Mouse (Mus musculus) kidney, adult 11 months (tissue): ENCODE data around the gene Blcap.
"Not testable (repeated sequence)": the region's sequence is repeated elsewhere in the genome, so short reads cannot be mapped to it uniquely, and the experiment has no call there.

Experiments
- DNase-seq: peaks from one replicate; pipeline ENCODE4 v3.0.0; 2022

The Blcap gene

DNA sequence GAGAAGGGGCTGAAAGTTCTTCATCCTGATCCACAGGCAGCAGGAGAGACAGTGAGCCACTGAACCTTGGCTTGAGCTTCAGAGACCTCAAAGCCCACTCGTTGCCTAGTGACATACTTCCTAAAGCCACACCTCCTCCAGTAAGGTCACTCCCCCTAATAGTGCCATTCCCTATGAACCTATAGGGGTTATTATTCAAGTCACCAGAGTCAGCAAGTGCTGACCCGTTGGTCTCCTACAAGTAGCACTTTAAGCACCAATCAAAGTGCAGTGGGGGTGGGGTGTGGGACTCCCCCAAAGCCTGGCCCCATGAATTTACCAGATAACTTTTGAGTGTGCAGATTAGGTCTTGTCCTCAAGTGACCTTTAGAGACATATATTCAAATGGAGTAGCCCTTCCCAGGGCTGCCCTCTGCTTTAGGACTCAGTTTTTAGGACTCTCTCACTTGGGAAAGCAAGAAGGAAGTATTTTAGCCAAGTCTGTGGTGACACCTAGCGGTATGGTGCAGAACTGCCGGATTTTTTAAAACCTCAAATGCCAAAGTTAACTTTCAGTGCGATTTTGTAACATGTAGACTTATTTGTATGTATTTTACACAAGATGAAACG lies at the start of gene Blcap:
Gene Blcap, minus strand, starts transcription at position 51 of the 609 bp plus-strand sequence.
- DNase-seq, result no peak

DNA sequence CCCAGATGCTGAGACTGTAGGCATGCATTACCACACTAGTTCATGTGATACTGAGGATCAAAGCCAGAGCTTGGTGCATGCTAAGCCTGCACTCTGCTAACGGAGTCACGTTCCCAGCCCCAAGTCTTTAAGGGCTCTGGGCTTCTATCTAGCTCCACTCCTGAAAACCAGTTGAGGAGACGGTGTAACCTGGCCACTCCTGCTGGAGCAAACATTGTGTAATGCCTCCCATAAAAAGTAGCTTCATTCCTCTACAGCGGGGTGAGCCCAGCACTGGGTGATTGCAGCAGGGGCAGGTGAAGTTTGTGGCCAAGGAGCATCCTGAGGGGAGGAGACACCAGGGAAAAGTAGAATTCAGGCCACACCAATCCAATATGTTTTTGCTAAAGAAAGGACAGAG lies 47.3 kb upstream of the Blcap start:
- no peak for DNase-seq

DNA sequence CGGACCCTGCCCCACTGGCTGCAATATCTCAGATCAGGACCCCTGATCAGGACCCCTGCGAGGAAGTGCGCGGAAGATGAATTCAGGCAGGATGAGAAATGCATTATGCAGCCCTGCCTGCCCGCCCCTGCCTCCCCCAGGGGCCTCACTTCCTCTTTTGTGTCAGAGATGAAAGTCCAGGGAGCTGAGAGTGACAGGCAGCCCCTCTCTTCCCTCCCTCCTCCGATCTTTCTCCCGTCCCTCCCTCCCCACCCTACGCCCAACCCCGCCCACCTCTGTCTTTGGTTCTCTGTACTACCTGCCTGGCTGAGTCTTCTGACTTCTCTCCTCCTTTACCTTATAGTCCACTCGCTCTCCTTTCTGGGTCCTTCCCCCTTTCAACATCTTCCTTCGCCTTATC lies 42.9 kb upstream of the Blcap start:
- DNase-seq, result no peak

DNA sequence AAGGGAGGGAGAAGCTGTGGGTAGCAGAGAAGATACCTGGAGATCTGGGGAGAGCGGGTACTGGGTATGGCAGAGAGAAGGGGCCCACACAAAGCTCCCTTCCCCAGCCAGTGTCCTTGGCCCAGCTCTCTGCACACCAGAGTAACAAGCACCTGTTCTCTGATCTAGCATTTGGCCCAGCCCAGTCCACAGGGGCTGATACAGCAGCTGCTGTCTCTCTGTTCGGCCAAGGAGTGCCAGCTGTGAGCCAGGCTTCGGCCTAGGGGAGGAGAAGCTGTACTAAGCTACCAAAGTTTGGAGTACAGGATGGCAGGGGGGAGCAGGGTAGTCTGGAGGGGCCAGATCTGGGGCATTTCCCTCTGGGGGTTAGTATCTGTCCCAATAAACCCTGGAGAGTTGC lies 40.7 kb upstream of the Blcap start:
- DNase-seq, result no peak

DNA sequence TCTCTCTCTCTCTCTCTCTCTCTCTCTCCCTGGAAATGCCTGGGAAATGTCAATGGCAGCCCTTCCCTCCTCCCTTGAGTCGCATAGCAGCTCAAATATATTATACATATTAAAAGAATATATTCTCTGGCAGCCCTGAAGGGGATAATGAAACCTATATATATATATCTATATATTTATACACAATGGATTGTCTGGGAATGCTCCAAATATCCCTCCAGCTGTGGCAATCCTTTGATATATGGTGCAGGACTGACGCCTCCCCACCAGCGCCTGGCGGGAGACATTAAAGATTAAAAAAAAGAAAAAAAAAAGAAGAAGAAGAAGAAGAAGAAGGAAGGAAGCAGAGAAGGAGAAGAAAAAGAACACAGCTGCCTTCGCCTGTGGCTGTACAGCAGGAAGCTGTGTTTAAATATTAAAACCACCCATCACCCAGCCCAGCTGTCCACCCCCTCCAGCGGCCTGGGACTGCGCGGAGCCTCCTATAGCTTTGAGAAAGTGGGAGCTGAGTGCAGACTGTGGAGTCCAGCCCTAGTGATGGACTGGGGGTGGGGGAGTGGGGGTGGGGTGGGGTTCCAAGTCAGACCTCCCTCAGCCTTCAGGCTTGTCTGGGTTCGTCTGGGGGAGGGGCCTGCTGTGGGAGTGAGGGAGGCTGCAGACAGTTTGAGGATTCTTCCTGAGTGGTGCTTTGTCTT lies 36.6 kb upstream of the Blcap start:
- no peak for DNase-seq

DNA sequence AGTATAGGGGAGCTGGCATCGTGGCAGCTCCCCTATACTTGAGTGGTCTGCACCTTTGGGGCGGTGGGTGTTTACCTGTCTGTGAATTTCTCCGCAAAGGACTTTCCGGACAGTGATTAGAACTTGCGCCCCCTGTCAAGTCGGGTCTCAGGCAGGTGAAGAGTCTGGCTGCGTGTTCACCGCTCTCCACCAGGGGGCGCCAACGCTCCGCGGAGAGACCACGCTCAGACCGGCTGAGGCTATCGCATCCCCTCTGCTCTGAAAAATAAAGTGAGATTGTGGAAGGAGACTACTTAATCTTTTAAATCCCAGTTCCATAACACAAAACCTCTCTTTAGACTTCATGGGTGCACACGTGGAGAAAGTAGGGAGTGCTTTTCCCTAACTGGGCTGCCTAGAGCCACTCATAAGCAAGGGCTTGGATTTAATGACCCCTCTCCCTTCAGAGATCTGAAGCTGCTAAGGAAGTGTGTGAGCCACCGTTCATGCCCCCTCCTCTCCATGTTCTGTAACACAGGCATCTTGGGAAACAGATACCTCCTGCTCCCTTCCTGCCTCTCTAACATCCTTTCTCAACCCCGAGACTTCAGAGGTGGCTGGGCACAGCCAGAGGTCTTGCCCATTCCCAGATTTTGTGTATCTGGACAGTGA lies 34.1 kb upstream of the Blcap start:
- peak; percentile 38 for DNase-seq

DNA sequence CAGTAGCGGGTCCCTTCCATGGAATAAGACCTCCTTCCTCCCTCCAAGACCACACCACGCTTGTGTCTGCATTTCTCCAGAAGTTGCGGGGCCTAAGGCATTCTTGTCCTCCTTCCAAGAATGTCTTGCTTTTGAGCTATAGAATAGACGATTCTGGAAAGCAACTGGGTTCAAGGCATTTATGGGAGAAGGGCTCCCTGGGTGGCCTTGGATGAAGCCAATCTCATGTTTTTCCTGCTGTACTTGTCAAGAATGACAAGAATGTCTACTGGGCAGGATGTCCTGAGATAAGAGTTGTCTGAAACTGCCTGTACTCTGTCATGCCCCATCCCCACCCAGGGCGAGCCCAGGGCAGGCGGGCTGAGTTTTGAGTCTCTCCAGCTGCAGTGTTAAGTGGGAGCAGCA lies 30.4 kb upstream of the Blcap start:
- peak; percentile 13 for DNase-seq

DNA sequence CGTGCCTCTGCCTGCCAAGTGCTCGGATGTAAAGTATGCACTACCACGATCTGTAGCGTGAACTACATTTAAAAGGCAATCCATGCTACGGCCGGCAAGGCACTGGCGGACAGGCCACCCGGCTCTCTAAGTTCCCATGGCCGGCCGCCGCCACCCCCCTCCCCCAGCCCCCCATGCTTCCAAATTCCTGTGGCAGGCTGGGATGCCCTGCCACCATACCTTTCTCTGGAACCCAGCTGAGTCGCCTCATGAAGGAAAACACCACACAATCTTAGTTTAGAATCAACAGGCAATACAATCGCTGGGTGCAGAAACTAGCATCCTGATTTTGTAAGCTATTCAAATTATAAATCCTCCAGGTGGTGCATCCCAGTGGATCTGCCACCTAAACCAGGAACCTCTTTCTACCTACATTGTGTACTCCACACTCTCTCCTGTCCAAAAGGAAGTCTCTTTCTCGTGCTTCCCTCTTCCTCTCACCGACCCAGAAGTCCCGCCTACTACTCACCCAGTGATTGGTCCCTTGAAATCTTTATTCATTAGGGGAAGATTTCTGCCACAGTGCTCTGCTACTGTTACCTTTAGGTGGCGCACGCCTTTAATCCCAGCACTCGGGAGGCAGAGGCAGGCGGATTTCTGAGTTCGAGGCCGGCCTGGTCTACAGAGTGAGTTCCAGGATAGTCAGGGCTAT lies 25.9 kb upstream of the Blcap start:
- no peak for DNase-seq

DNA sequence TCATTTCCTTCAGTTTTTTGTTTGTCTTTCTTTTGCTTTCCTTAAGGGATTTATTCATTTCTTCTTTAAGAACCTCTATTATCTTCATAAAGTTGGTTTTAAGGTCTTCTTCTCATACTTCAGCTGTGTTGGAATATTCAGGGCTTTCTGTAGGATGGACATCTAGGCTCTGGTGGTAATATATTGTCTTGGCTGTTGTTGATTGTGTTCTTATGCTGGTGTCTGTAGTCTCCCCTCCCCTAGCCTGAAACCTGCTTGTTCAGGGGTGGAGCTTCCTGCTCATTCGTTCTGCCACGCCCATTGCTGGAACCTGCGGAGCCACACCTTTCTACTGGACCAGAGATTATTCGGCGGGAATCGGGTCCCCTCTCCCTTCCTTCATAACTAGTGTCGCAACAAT lies 14.3 kb upstream of the Blcap start:
- not testable (repeated sequence) for DNase-seq

DNA sequence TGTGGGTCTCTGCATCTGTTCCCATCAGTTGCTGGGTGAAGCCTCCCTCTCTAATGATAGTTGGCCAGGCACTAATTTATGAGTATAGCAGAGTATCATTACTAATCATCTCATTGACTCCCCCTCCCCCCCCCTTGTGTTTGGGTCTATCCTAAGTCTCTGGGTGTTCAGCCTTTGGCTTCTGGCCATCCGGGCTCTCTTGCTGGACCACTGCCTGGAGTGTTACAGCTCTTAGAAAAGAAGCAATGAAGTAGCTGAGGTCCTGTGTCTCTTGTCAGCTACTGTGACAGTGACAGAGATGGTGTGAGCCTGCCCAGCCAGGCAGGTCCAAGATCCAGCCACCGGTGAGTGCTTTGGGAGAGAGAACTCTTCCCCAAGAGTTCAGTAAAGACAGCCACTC lies 1.7 kb upstream of the Blcap start:
- no peak for DNase-seq

DNA sequence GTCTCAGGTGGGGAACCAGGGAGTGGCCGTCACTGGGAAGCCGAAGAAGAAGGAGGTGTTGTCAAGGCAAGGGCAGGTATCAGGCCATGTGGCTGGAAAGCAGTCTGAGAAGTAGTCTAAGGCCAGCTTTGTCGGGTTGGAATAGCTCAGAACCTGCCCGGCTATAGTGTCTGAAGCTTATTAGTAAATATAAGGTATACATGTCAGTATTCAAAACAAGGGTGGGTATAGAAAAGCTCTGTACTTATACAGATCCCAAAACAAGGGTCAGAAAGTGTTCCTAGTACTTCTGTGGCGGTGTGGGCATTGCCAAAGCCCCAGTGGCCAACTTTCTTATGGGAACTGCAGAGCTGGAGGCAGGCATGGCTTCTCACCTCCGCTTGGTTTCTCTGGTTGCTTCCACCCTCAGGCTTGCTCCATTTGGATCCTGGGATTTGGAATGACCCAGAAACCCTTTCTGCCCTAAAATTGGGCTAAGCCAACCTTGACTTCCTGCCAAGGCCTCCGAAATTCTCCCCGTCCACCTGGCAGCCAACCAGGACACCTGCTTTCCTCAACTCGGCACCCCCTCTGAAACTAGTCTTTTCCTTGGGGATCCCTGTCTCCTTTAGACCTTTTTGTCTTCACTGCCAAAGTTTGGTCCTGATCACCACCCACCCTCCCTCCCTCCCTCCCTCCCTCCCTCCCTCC lies 1.1 kb downstream of the Blcap start:
- no peak for DNase-seq

DNA sequence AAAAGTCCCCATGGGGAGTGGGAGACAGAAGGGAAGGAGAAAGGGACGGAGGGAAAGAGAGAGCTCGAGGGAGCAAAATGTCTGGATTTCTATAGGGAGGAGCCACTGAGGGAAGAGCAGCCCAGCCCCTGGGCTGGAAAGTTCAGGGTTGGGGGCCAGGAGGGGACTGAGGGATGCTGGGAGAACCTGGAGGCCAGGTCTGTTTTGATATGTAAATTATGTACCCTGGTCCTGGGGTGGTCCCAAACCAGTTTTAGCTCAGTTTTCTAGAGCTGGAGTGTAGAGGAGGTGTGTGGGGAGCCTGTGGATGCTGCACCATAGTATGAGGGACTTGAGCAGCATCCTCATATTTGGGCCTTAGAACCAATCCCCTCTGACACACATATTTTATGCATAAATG lies 2.2 kb downstream of the Blcap start:
- DNase-seq, result no peak

DNA sequence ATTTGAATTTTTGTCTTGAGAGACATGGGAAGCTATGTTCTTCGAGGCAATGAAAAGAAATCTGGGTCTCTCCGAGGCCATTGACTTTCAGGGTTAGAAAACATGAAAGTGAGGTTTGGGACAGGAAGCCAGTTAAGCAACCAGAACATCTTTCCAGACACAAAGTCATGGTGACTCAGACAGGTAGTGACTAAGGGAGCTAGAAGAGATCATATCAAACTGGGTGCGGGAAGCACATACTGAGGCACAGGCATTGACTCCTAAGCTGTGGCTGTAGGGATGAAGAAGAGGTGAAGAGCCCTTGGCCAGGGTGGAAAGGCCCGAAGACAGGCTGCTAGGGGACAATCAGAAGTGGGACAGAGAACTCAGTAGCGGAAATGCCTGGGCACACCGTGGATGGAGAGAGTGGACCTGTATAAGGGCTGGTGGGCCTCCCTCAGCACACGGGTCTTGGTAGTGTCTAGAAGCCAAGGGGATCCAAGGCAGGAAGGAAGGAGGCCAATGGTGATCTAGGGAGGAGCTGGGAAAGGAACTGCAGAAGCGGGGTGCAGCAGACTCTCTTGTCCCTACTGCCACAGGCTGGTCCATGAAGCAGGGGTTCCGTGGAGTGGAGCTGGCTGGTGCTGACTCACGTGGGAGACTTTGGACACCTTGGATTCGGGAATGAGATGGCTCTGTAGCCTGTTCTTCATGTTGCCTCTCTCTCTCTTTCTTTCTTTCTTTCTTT lies 3.7 kb downstream of the Blcap start:
- DNase-seq, result no peak

DNA sequence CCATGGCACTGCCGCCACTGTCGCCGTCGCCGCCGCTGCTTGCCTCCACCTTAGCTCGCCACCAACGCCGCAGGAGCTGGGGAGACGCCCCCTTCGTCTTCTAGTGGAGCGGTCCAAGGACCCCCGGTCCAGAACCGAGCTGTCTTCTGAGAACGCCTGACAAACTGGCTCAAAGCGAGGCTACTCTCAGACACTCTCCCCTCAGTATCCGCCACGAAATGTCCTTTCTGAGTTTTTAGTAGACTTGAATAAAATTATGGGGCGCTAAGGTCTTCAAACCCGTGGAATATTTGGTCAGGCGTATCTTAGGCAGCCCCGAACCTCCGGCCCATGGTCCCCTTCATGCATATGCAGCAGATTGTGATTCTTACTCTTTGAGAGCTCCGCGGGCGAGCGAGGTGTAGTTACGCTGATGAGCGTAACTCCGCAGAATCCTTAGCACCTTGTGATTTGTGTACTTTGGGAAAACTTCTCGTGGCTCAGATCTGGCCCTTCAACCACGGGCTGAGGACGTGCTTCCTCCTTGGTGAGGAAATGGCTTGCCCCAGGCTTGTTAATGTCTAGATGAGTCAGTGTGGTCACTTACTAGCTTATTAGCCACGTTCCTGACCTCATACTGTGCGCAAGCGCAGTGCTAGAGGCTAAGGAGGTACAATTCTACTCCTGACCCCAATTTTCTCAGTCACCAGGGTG lies 4.7 kb downstream of the Blcap start:
- peak; percentile 92 for DNase-seq

DNA sequence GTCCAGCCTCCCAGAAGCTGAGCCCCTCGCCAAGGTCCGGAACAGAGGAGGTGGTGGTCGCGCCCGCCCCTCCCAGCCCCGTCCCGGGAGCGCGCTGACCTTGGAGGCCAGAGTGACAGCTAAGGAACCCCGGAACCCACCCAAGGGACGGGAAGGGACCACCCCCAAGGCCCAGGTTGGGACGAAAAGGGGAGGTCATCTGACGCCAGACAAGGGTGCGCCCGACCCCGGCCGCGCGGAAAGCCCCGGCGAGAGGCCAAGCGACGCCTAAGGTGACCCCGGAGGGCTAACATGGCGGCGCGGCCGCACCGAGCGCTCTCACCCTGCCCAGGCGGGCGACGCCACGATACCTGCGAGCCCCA lies 5.2 kb downstream of the Blcap start:
- DNase-seq, result no peak

DNA sequence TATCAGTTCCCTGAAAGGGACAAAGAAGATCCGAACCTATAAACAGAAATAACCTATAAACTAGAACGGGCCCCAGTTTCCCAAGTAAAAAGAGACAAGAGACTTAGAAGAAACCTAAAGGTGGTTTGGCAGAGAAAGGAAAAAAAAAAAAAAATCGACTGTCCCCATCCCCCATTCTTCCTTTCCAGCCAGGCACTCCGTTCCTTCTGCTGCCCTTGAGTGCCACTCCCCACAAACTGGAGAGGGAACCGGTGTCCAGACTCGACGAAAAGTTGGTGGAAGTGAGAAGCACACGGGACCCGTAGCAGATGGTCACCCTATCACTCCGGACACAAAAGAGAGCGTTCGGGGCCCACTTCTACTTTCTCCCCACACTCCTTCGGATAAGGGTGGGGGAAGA lies 5.6 kb downstream of the Blcap start:
- DNase-seq, result no peak

DNA sequence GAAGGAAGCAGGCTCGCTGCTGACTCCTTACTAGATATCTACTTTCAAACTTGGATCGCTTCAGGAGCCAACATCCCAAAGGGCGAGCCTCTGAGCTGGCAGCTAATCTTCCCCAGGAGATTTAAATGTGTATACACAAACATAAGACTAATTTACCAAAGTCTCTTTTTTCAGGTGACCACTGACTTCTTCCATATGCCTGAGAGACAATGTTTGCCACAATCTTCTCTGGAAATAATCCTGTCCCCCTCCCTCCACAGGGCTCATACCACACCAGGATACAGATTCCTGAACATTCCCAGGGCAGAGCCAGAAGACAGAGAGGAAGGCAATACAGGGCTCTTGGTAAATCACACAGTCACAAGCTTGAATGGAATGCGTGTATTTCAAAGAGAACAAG lies 6.4 kb downstream of the Blcap start:
- no peak for DNase-seq

DNA sequence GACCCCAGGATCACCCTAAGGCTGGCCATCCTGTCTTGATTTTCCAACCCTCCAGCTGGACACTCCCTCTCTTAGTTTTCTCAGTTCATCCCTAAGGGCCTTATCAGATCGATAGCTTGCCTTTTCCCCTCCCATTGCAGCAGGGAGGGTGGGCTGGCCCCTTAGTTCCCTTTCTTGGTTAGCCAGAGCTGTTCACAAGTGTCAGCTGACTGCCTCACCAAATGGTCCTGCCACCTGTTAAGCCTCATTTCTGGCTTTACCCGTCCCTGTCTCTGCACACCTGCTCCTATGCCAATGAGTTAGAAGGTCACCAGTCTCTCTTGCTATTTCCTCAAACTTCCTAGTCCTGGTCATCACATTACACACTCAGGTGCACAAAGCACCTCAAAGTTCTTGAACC lies 8.0 kb downstream of the Blcap start:
- no peak for DNase-seq

DNA sequence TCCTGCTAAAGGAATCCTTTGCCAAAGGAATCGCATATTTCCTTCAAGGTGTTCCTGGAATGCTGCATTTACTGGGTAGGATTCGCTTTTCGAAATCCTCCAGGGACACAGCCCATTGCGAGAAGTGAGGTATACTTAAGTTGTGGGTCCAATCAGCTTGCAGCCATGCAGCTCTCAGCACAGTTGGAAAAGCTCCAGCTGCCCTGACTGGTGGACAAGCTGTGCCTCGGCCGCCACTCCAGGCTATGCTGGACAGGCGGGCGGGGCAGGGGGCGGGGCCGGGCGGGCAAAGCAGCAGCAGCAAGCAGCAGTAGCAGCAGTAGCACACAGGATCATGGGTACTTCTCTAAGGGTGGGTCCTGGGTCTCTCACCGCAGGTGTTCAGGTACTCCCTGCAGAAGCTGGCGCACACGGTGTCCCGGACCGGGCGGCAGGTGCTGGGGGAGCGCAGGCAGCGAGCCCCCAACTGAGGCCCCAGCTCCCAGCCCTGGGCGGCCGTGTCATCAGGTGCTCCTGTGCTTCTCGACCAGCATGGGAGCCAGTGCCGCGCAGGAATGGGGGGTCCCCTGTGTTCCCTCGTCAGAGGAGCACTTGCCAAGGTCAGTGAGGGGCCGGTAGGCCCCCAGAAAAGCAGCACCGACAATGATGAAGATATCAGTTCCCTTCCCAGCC lies 9.8 kb downstream of the Blcap start:
- peak; percentile 90 for DNase-seq

DNA sequence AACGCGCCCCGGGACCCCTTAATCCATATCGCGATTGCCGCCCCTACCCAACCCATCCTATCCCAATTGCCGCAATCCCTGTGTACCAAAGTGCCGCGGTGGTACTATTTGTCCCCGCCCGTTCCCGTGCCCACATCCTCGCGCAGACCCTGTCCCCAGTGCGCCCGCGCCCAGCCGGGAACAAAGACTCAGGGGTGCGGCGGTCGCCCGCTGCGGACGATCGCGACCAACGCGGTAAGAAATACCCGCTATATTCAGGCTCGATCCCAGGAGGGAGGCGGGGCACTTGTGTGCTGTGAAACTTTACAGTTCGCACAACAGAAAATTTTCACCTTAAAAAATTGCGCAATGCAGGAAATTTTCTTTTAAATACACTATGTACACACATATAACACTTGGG lies 10.8 kb downstream of the Blcap start:
- DNase-seq, result no peak

DNA sequence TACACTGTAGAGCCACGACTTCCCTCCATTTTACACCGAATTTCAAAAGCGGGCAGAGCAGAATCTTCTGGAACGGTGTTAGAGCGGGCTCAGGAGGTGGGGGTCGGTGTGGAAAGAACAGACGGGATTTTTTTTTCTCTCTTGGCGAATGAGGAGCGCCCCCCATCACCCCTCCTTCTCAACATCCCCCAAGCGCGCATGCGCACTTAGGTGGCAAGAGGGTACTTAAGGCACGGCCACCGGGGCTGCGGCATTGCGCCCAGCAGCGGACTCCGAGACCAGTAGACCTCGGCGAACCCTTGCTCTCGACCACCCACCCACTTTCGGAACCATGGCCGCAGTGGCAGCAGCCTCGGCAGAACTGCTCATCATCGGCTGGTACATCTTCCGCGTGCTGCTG lies 11.2 kb downstream of the Blcap start, which contains the start of gene Nnat:
Gene Nnat, plus strand, starts transcription at position 221 of the 400 bp plus-strand sequence.
- DNase-seq, result no peak
